Mouse (Mus musculus) liver, embryonic 12.5 days (tissue): ENCODE data around the gene 1700024P04Rik. TPM values are rescaled to one million over a fixed set of nuclear protein-coding genes. Genes with fewer than 3 reads are reported as not detected.
A peak's percentile ranks its signal among the peaks of the same experiment; 100 is the strongest.

Experiments
- ATAC-seq: fragments of 200-750 bp; cut with Nextera tagmentation; 2 replicates; pipeline ENCODE4 v1.8.0; 2017; ENCODE audit warnings: moderate number of reproducible peaks, mild to moderate bottlenecking, moderate library complexity
- H3K27ac ChIP-seq: fragments of 300-500 bp; sonication (generic); 2 replicates; pipeline ENCODE4 v1.5.1; 2016; ENCODE audit warnings: mild to moderate bottlenecking
- H3K27me3 ChIP-seq: fragments of 300-500 bp; sonication (generic); replicated peaks from 2 replicates; pipeline ENCODE4 v1.6.1; 2016; ENCODE audit warnings: mild to moderate bottlenecking, moderate library complexity
- H3K36me3 ChIP-seq: fragments of 300-500 bp; sonication (generic); 2 replicates; pipeline ENCODE4 v1.6.1; 2016; ENCODE audit warnings: mild to moderate bottlenecking, moderate library complexity
- H3K4me1 ChIP-seq: fragments of 300-500 bp; sonication (generic); 2 replicates; pipeline ENCODE4 v1.6.1; 2016
- H3K4me2 ChIP-seq: fragments of 300-500 bp; sonication (generic); 2 replicates; pipeline ENCODE4 v1.6.1; 2016; ENCODE audit warnings: mild to moderate bottlenecking, moderate library complexity
- H3K4me3 ChIP-seq: fragments of 300-500 bp; sonication (generic); 2 replicates; pipeline ENCODE4 v1.5.1; 2016; ENCODE audit warnings: mild to moderate bottlenecking, moderate library complexity
- H3K9ac ChIP-seq: fragments of 300-500 bp; sonication (generic); 2 replicates; pipeline ENCODE4 v1.6.1; 2016; ENCODE audit warnings: mild to moderate bottlenecking, moderate library complexity
- H3K9me3 ChIP-seq: fragments of 300-500 bp; sonication (generic); replicated peaks from 2 replicates; pipeline ENCODE4 v1.6.1; 2016; ENCODE audit warnings: mild to moderate bottlenecking, moderate library complexity
- WGBS: fragments of 180-500 bp; shearing (Covaris S2); methylation state at CpG from one replicate; pipeline ENCODE4 v1.1.7; 2016; ENCODE audit not compliant: insufficient replicate concordance; 5-methylcytosine and 5-hydroxymethylcytosine counted together
- polyA plus RNA-seq: library from polyadenylated mRNA; unstranded; fragments of >200 nt; fragmentation: Nextera tagmentation; extraction: Ambion mirVana; gene quantifications from 2 replicates; pipeline ENCODE4 v1.2.1, GENCODE M21; 2016

1700024P04Rik gene
- polyA plus RNA-seq, 1 experiment from 2014 or later: not detected

GRCm38 (mm10) chr13:98956209-98956608, 28.2 kb downstream of the 1700024P04Rik start:
- no peaks in the 10 kb centered on the region for H3K27me3 ChIP-seq
- peaks cover 8% of the 10 kb centered on the region for H3K4me1 ChIP-seq
- no peak overlapping the region for H3K9ac ChIP-seq
- no peak overlapping the region for H3K4me2 ChIP-seq
- no peak overlapping the region for H3K27ac ChIP-seq
- H3K36me3 ChIP-seq: no peaks in the 10 kb centered on the region
- ATAC-seq: no peak
- H3K9me3 ChIP-seq: no peaks in the 10 kb centered on the region
- no peak overlapping the region for H3K4me3 ChIP-seq
- 56% methylated on average over 2 of the region's 2 CpGs for WGBS

- peaks cover 8% of the 10 kb centered on the region for H3K4me1 ChIP-seq
- H3K36me3 ChIP-seq: no peaks in the 10 kb centered on the region
- H3K9ac ChIP-seq: no peak overlapping the region
- 59% methylated on average over 6 of the region's 6 CpGs for WGBS
- no peaks in the 10 kb centered on the region for H3K27me3 ChIP-seq
- peak; percentile 57; the same call in 1 of the 2 replicates for ATAC-seq
- H3K4me2 ChIP-seq: no peak overlapping the region; the same call in 1 of the 2 replicates
- no peak overlapping the region for H3K27ac ChIP-seq
- H3K9me3 ChIP-seq: no peaks in the 10 kb centered on the region
- no peak overlapping the region for H3K4me3 ChIP-seq
Observed at GRCm38 (mm10) chr13:98955676-98956075, 28.7 kb downstream of the 1700024P04Rik start.

GRCm38 (mm10) chr13:98955226-98955625, 29.1 kb downstream of the 1700024P04Rik start:
- 42% methylated on average over 5 of the region's 5 CpGs for WGBS
- peaks cover 8% of the 10 kb centered on the region for H3K4me1 ChIP-seq
- H3K36me3 ChIP-seq: no peaks in the 10 kb centered on the region
- H3K9ac ChIP-seq: no peak overlapping the region
- H3K4me2 ChIP-seq: no peak overlapping the region
- no peak for ATAC-seq
- H3K27me3 ChIP-seq: no peaks in the 10 kb centered on the region
- H3K9me3 ChIP-seq: no peaks in the 10 kb centered on the region
- no peak overlapping the region for H3K27ac ChIP-seq
- H3K4me3 ChIP-seq: no peak overlapping the region

- no peaks in the 10 kb centered on the region for H3K36me3 ChIP-seq
- WGBS: 72% methylated on average over 5 of the region's 5 CpGs
- H3K27me3 ChIP-seq: no peaks in the 10 kb centered on the region
- H3K4me1 ChIP-seq: peaks cover 8% of the 10 kb centered on the region
- no peak overlapping the region for H3K9ac ChIP-seq
- no peak overlapping the region for H3K27ac ChIP-seq
- ATAC-seq: no peak
- H3K9me3 ChIP-seq: no peaks in the 10 kb centered on the region
- H3K4me2 ChIP-seq: no peak overlapping the region
- H3K4me3 ChIP-seq: no peak overlapping the region
Observed at GRCm38 (mm10) chr13:98953830-98954229, 30.5 kb downstream of the 1700024P04Rik start.

GRCm38 (mm10) chr13:98951951-98952350, 32.4 kb downstream of the 1700024P04Rik start:
- 68% methylated on average over 7 of the region's 7 CpGs for WGBS
- H3K27ac ChIP-seq: no peak overlapping the region
- no peak overlapping the region for H3K4me3 ChIP-seq
- H3K27me3 ChIP-seq: no peaks in the 10 kb centered on the region
- ATAC-seq: no peak
- no peaks in the 10 kb centered on the region for H3K36me3 ChIP-seq
- no peaks in the 10 kb centered on the region for H3K9me3 ChIP-seq
- no peak overlapping the region for H3K4me2 ChIP-seq
- H3K4me1 ChIP-seq: peaks cover 8% of the 10 kb centered on the region
- no peak overlapping the region for H3K9ac ChIP-seq

- Histone ChIP-seq H3K9ac (no peak overlapping the region), H3K27me3 (no peaks in the 10 kb centered on the region), H3K9me3 (no peaks in the 10 kb centered on the region), H3K4me2 (no peak overlapping the region), H3K4me3 (no peak overlapping the region), H3K27ac (no peak overlapping the region), H3K36me3 (no peaks in the 10 kb centered on the region), H3K4me1 (peaks cover 10% of the 10 kb centered on the region)
- 64% methylated on average over 4 of the region's 4 CpGs for WGBS
- ATAC-seq: no peak
Observed at GRCm38 (mm10) chr13:98948146-98948545, 36.2 kb downstream of the 1700024P04Rik start.

- H3K36me3 ChIP-seq: no peaks in the 10 kb centered on the region
- H3K4me2 ChIP-seq: no peak overlapping the region
- ATAC-seq: no peak
- no peak overlapping the region for H3K9ac ChIP-seq
- WGBS: 75% methylated on average over 7 of the region's 7 CpGs
- H3K4me1 ChIP-seq: peaks cover 22% of the 10 kb centered on the region
- no peak overlapping the region for H3K27ac ChIP-seq
- no peak overlapping the region for H3K4me3 ChIP-seq
- no peaks in the 10 kb centered on the region for H3K27me3 ChIP-seq
- no peaks in the 10 kb centered on the region for H3K9me3 ChIP-seq
Observed at GRCm38 (mm10) chr13:98946434-98946833, 37.9 kb downstream of the 1700024P04Rik start.

- Histone ChIP-seq H3K27me3 (no peaks in the 10 kb centered on the region), H3K9ac (no peak overlapping the region), H3K4me2 (no peak overlapping the region), H3K4me3 (no peak overlapping the region), H3K4me1 (peaks cover 22% of the 10 kb centered on the region), H3K9me3 (no peaks in the 10 kb centered on the region), H3K27ac (no peak overlapping the region), H3K36me3 (no peaks in the 10 kb centered on the region)
- WGBS: 64% methylated on average over 3 of the region's 3 CpGs
- ATAC-seq: no peak
Observed at GRCm38 (mm10) chr13:98945908-98946307, 38.5 kb downstream of the 1700024P04Rik start.

- no peak for ATAC-seq
- peak overlapping the region; percentile 56 for H3K4me2 ChIP-seq
- H3K4me3 ChIP-seq: no peak overlapping the region
Observed at GRCm38 (mm10) chr13:98945381-98945780, 39.0 kb downstream of the 1700024P04Rik start.

GRCm38 (mm10) chr13:98944620-98945081, 39.7 kb downstream of the 1700024P04Rik start:
- 35% methylated on average over 7 of the region's 7 CpGs for WGBS
- ATAC-seq: 0 out of 2 replicates have a peak, but pooled peaks have one; percentile 46
- Histone ChIP-seq H3K9me3 (no peaks in the 10 kb centered on the region), H3K4me1 (peaks cover 22% of the 10 kb centered on the region), H3K4me2 (peak overlapping the region; percentile 56), H3K27ac (peak overlapping the region; percentile 25; the same call in 1 of the 2 replicates), H3K9ac (peak overlapping the region; percentile 57), H3K27me3 (no peaks in the 10 kb centered on the region), H3K36me3 (no peaks in the 10 kb centered on the region), H3K4me3 (peak overlapping the region; percentile 52)

More at GRCm38 (mm10) chr13:98945381-98945780, 39.0 kb downstream of the 1700024P04Rik start:
- Histone ChIP-seq H3K27ac (no peak overlapping the region), H3K9ac (no peak overlapping the region), H3K27me3 (no peaks in the 10 kb centered on the region), H3K36me3 (no peaks in the 10 kb centered on the region), H3K4me1 (peaks cover 22% of the 10 kb centered on the region), H3K9me3 (no peaks in the 10 kb centered on the region)
- WGBS: 86% methylated on average over 4 of the region's 4 CpGs

GRCm38 (mm10) chr13:98942360-98942759, 42.0 kb downstream of the 1700024P04Rik start:
- Histone ChIP-seq H3K9me3 (no peaks in the 10 kb centered on the region), H3K9ac (0 out of 2 replicates have a peak overlapping the region, but pooled peaks have one; percentile 30), H3K4me1 (peaks cover 22% of the 10 kb centered on the region), H3K36me3 (no peaks in the 10 kb centered on the region), H3K4me2 (no peak overlapping the region), H3K27ac (0 out of 2 replicates have a peak overlapping the region, but pooled peaks have one; percentile 41), H3K27me3 (no peaks in the 10 kb centered on the region), H3K4me3 (no peak overlapping the region)
- whole genome bisulfite sequencing: 46% methylated on average over 6 of the region's 6 CpGs
- no peak for ATAC-seq

GRCm38 (mm10) chr13:98941829-98942343, 42.5 kb downstream of the 1700024P04Rik start:
- peak overlapping the region; percentile 32 for H3K4me2 ChIP-seq
- H3K9me3 ChIP-seq: no peaks in the 10 kb centered on the region
- H3K27me3 ChIP-seq: no peaks in the 10 kb centered on the region
- H3K36me3 ChIP-seq: no peaks in the 10 kb centered on the region
- H3K4me1 ChIP-seq: peaks cover 22% of the 10 kb centered on the region
- 0 out of 2 replicates have a peak overlapping the region, but pooled peaks have one; percentile 41 for H3K27ac ChIP-seq
- H3K9ac ChIP-seq: 0 out of 2 replicates have a peak overlapping the region, but pooled peaks have one; percentile 30
- no peak overlapping the region for H3K4me3 ChIP-seq
- peak; percentile 66 for ATAC-seq
- WGBS: 30% methylated on average over 7 of the region's 7 CpGs
